Mouse (Mus musculus): ENCODE measurements around the gene Gm11116.

GRCm38 (mm10) chr5:88153999-88154398 is 42.7 kb upstream of the Gm11116 start, which contains the start of gene Gm11115:
- no peak for TF ChIP-seq CTCF (IDR thresholded peaks at IDR 0.05; ENCODE audit: low read depth, low read length)
- TF ChIP-seq TAL1 (conservative IDR thresholded peaks at IDR 0.05; ENCODE audit: low read depth, low read length) = no peak
- TF ChIP-seq GATA1 (IDR thresholded peaks at IDR 0.05; ENCODE audit: borderline replicate concordance, low read length) = no peak

All from G1E (cell line).